ENCODE assay signal across 10 mouse cellular contexts in the genomic region with DNA sequence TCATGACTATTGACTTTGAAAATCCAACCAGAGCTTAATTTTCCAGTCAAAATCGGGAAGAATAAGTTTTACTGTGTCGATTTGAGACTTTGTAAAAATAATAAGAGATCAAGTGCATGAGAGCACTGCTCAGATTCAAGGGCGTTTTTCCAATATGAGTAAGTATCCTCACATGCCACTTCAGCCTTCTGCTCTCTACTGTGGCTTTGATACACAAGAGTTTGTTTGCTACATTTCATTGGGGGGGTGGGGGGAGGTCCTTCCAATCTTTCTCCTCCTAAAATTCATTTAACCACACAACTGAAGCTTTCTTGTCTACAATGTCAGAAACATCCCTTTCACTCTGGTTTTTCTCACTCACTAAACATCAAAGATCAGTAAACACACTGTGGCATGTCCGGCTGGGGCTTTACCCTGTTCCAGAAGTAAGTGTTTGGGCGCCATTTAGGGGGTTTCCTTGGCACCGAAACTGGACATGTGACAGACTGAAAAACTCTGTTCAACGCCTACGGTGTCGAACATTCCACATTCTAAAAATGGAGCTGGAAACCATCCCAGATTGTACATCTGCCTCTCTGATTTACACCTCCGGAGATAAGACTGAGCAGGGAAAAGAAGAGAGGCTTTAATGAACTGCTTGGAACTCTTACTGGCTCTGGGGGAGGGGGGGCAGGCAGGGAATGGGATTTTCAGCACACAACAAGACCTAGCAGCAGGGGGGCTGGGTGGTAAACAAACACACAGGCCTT.
DNase-seq lines count a peak whose midpoint lies in the region; ATAC-seq and TF ChIP-seq lines count a peak whose summit lies in the region.
"Had no signal": no experiment of that assay in that cellular context is flagged by ENCODE, and none has a peak within 500 bp of the region (broad histone marks: within the 10 kb centered on the region; RNA-seq: fewer than 3 reads in every experiment).

No protein-coding gene starts in this region.

- no peaks in the 10 kb centered on the region for H3K27me3 ChIP-seq in kidney, postnatal 0 days (ENCODE audit: insufficient read depth, low read length)
- no peaks in the 10 kb centered on the region for H3K27me3 ChIP-seq in heart, embryonic 14.5 days (ENCODE audit: control insufficient read depth, insufficient read depth, low read length)
- H3K27me3 ChIP-seq: neural tube, embryonic 12.5 days had no signal

- peak; percentile 50 for DNase-seq in kidney, postnatal 0 days (ENCODE audit: low spot score)
- DNase-seq in kidney, adult 8-10 months = no peak
- DNase-seq in cerebellum, adult 18-20 months = peak; percentile 9 to 23
- DNase-seq in left cerebral cortex, postnatal 36 days (ENCODE audit: low spot score in 2 of 2) = peak; percentile 49 to 54
- DNase-seq in thymus, postnatal 25 days = no peak
- no peak for DNase-seq in ovary, adult 18-20 months (ENCODE audit: low spot score)
- no peak for DNase-seq in natural killer cell, adult 2 months (ENCODE audit: low spot score in 2 of 2)

- H3K9me3 ChIP-seq in kidney, postnatal 0 days (replicated peaks; ENCODE audit: low read length) = no peaks in the 10 kb centered on the region
- H3K9me3 ChIP-seq in heart, embryonic 14.5 days (ENCODE audit: control insufficient read depth, low read length) = no peaks in the 10 kb centered on the region
- H3K9me3 ChIP-seq: neural tube, embryonic 12.5 days had no signal

- no peak overlapping the region for H3K4me3 ChIP-seq in kidney, postnatal 0 days (replicated peaks; ENCODE audit: low read depth, low read length)
- H3K4me3 ChIP-seq in heart, embryonic 14.5 days (ENCODE audit: control insufficient read depth in 1 of 2, insufficient read depth in 1 of 2, low read depth in 1 of 2, low read length in 2 of 2) = no peak overlapping the region
- H3K4me3 ChIP-seq: heart, adult 2 months; neural tube, embryonic 12.5 days had no signal

- H3K9ac ChIP-seq in kidney, postnatal 0 days (ENCODE audit: low read depth, low read length) = no peak overlapping the region
- H3K9ac ChIP-seq in heart, embryonic 14.5 days (ENCODE audit: low read length) = no peak overlapping the region
- H3K9ac ChIP-seq: neural tube, embryonic 12.5 days had no signal

- TF ChIP-seq CTCF in kidney, postnatal 0 days (IDR thresholded peaks at IDR 0.05; ENCODE audit: low read depth) = no peak

- H3K4me1 ChIP-seq in kidney, postnatal 0 days (replicated peaks; ENCODE audit: insufficient read depth, low read length) = no peaks in the 10 kb centered on the region
- peaks cover 5 to 20% of the 10 kb centered on the region in 2 experiments; a peak in 3 of 4 replicates for H3K4me1 ChIP-seq in heart, embryonic 14.5 days (ENCODE audit: control insufficient read depth in 2 of 2, insufficient read depth in 2 of 2, low read length in 2 of 2)
- H3K4me1 ChIP-seq: neural tube, embryonic 12.5 days had no signal

- ATAC-seq in kidney, postnatal 0 days (replicated peaks; ENCODE audit: low FRiP score, low read depth) = no peak
- ATAC-seq in heart, embryonic 14.5 days (ENCODE audit: insufficient number of reproducible peaks, insufficient read depth, low FRiP score, low read depth) = peak; percentile 82

- no peak overlapping the region for H3K27ac ChIP-seq in kidney, postnatal 0 days
- peak overlapping the region; percentile 44 to 80 for H3K27ac ChIP-seq in heart, embryonic 14.5 days (replicated peaks in 1 of 2; ENCODE audit: control insufficient read depth in 1 of 2, insufficient read depth in 1 of 2, low read depth in 2 of 2, low read length in 2 of 2)
- H3K27ac ChIP-seq: heart, adult 2 months; neural tube, embryonic 12.5 days had no signal

- 46% methylated on average over 10 of the region's 10 CpGs for WGBS in kidney, postnatal 0 days
- WGBS in heart, embryonic 14.5 days = 26% methylated on average over 10 of the region's 10 CpGs

- no peaks in the 10 kb centered on the region for H3K36me3 ChIP-seq in kidney, postnatal 0 days (ENCODE audit: insufficient read depth, low read length)
- no peaks in the 10 kb centered on the region for H3K36me3 ChIP-seq in heart, embryonic 14.5 days (ENCODE audit: control insufficient read depth, insufficient read depth, low read length)
- H3K36me3 ChIP-seq: neural tube, embryonic 12.5 days had no signal

- intact Hi-C loops in left cerebral cortex, postnatal 36 days (cut with DNase I) = loop anchor here (5.0 to 10.0 kb wide), 2 partner anchors 240 to 802 kb away; no protein-coding TSS in a partner anchor

- peak overlapping the region; percentile 4; the same call in 1 of the 2 replicates for H3K4me2 ChIP-seq in kidney, postnatal 0 days (ENCODE audit: low read length)
- peak overlapping the region; percentile 45 for H3K4me2 ChIP-seq in heart, embryonic 14.5 days (ENCODE audit: low read length)
- H3K4me2 ChIP-seq: neural tube, embryonic 12.5 days had no signal

Comparison
In these comparisons a context has a peak if more than half of its experiments do, and no peak if none do; other contexts are left out.
1. DNase-seq: peak in kidney, postnatal 0 days (single experiment), cerebellum, adult 18-20 months (2 of 2) and left cerebral cortex, postnatal 36 days (2 of 2); none in kidney, adult 8-10 months (0 of 2), thymus, postnatal 25 days (single experiment), ovary, adult 18-20 months (single experiment) and natural killer cell, adult 2 months (0 of 2).